Mouse (Mus musculus): Measurements from ENCODE around the gene Kcnq1. TPM values are rescaled to one million over a fixed set of nuclear protein-coding genes. Genes with fewer than 3 reads are reported as not detected.

The Kcnq1 gene
- polyA plus RNA-seq, 1 experiment from 2014 or later = 10.0 TPM

GRCm38 (mm10) chr7:143389860-143390259, 283.7 kb downstream of the Kcnq1 start:
- Histone ChIP-seq H3K4me2 (ENCODE audit: low read depth, low read length) (peak overlapping the region; percentile 20; the same call in 1 of the 2 replicates), H3K4me1 (ENCODE audit: control insufficient read depth, insufficient read depth, low read length) (peaks cover 26% of the 10 kb centered on the region), H3K36me3 (ENCODE audit: control insufficient read depth, insufficient read depth, low read length) (no peaks in the 10 kb centered on the region), H3K4me3 (replicated peaks; ENCODE audit: low read length) (no peak overlapping the region), H3K27me3 (ENCODE audit: control insufficient read depth, insufficient read depth, low read length) (no peaks in the 10 kb centered on the region), H3K9me3 (replicated peaks; ENCODE audit: control insufficient read depth, low read length) (no peaks in the 10 kb centered on the region), H3K9ac (ENCODE audit: low read length) (peak overlapping the region; percentile 50; the same call in 1 of the 2 replicates), H3K27ac (ENCODE audit: low read length) (peak overlapping the region; percentile 92)
- no peak for ATAC-seq (ENCODE audit: insufficient read depth, low FRiP score)
- 49% methylated on average over 2 of the region's 2 CpGs for WGBS

DNA sequence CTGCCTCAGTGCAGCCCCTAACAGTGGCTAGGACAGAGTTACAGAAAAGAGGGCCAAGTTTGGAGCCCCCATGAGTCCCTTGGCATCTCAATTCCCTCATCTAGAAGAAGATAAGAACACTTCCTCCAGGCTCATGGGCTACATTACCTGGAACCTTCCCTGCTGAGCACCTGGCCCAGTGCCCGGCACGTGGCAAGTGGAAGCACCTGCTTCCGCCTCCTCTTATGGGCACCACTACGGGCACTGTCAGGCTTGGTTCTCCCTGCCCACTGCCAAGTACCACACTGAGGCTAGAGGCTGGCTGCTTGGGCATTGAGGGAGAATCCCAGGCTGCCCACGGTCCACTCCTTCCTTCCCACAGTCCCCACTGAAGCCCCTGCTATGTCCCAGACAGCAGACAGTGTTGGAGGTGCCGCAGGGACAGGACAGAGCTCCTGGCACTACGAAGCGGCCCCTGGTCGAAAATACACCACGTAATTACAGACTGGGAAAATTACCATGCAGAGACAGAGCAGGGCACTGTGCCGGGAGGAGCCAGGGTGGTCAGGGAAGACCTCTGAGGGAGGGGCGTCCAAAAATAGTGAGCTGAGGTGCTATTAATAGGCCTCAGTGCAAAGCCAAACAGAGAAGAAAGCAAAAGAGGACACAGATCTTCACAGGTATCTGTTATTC, 284.3 kb downstream of the Kcnq1 start:
- WGBS = 76% methylated on average over 12 of the region's 12 CpGs

GRCm38 (mm10) chr7:143395113-143395563, 289.0 kb downstream of the Kcnq1 start:
- Histone ChIP-seq H3K4me1 (ENCODE audit: control insufficient read depth, insufficient read depth, low read length) (peaks cover 14% of the 10 kb centered on the region), H3K27ac (ENCODE audit: low read length) (peak overlapping the region; percentile 74; the same call in 1 of the 2 replicates), H3K4me3 (replicated peaks; ENCODE audit: low read length) (no peak overlapping the region), H3K27me3 (ENCODE audit: control insufficient read depth, insufficient read depth, low read length) (no peaks in the 10 kb centered on the region), H3K9ac (ENCODE audit: low read length) (no peak overlapping the region), H3K9me3 (replicated peaks; ENCODE audit: control insufficient read depth, low read length) (no peaks in the 10 kb centered on the region), H3K4me2 (ENCODE audit: low read depth, low read length) (no peak overlapping the region), H3K36me3 (ENCODE audit: control insufficient read depth, insufficient read depth, low read length) (no peaks in the 10 kb centered on the region)
- WGBS = 26% methylated on average over 9 of the region's 9 CpGs
- peak; percentile 91 for ATAC-seq (ENCODE audit: insufficient read depth, low FRiP score)

More for the DNA sequence above, 284.3 kb downstream of the Kcnq1 start:
- no peak overlapping the region for H3K4me2 ChIP-seq (ENCODE audit: low read depth, low read length)
- H3K27me3 ChIP-seq (ENCODE audit: control insufficient read depth, insufficient read depth, low read length) = no peaks in the 10 kb centered on the region
- peak overlapping the region; percentile 50; the same call in 1 of the 2 replicates for H3K9ac ChIP-seq (ENCODE audit: low read length)
- H3K36me3 ChIP-seq (ENCODE audit: control insufficient read depth, insufficient read depth, low read length) = no peaks in the 10 kb centered on the region
- H3K4me3 ChIP-seq (replicated peaks; ENCODE audit: low read length) = no peak overlapping the region
- peaks cover 31% of the 10 kb centered on the region for H3K4me1 ChIP-seq (ENCODE audit: control insufficient read depth, insufficient read depth, low read length)
- H3K9me3 ChIP-seq (replicated peaks; ENCODE audit: control insufficient read depth, low read length) = no peaks in the 10 kb centered on the region
- no peak for ATAC-seq (ENCODE audit: insufficient read depth, low FRiP score)
- H3K27ac ChIP-seq (ENCODE audit: low read length) = peak overlapping the region; percentile 92

DNA sequence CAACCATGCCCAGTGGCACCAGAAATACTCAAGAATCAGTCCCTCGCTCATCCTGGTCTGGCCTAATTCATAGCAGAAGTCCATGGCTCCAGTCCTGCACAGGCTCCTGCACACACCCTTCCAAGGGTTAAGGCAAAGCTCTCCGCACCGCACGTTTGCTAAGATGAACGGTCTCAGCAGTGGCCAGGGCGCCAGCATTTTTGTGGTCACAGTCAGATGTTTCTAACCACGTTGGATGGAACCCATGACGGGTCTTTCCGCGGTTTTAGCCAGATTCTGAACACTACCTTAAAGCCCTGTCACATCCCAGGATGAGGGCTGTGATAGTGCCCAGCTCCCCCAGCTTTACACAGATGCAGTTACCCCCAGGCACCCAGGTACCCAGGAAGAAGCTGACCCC, 293.6 kb downstream of the Kcnq1 start:
- no peaks in the 10 kb centered on the region for H3K36me3 ChIP-seq (ENCODE audit: control insufficient read depth, insufficient read depth, low read length)
- no peak overlapping the region for H3K27ac ChIP-seq (ENCODE audit: low read length)
- 75% methylated on average over 10 of the region's 10 CpGs for WGBS
- peaks cover 18% of the 10 kb centered on the region for H3K4me1 ChIP-seq (ENCODE audit: control insufficient read depth, insufficient read depth, low read length)
- no peaks in the 10 kb centered on the region for H3K27me3 ChIP-seq (ENCODE audit: control insufficient read depth, insufficient read depth, low read length)
- no peak overlapping the region for H3K4me3 ChIP-seq (replicated peaks; ENCODE audit: low read length)
- H3K9ac ChIP-seq (ENCODE audit: low read length) = no peak overlapping the region
- H3K9me3 ChIP-seq (replicated peaks; ENCODE audit: control insufficient read depth, low read length) = no peaks in the 10 kb centered on the region
- H3K4me2 ChIP-seq (ENCODE audit: low read depth, low read length) = no peak overlapping the region
- ATAC-seq (ENCODE audit: insufficient read depth, low FRiP score) = no peak

GRCm38 (mm10) chr7:143400599-143400998, 294.4 kb downstream of the Kcnq1 start:
- H3K9ac ChIP-seq (ENCODE audit: low read length) = no peak overlapping the region
- H3K27me3 ChIP-seq (ENCODE audit: control insufficient read depth, insufficient read depth, low read length) = no peaks in the 10 kb centered on the region
- H3K4me2 ChIP-seq (ENCODE audit: low read depth, low read length) = no peak overlapping the region
- H3K36me3 ChIP-seq (ENCODE audit: control insufficient read depth, insufficient read depth, low read length) = no peaks in the 10 kb centered on the region
- H3K9me3 ChIP-seq (replicated peaks; ENCODE audit: control insufficient read depth, low read length) = no peaks in the 10 kb centered on the region
- peak; percentile 78; the same call in 1 of the 2 replicates for ATAC-seq (ENCODE audit: insufficient read depth, low FRiP score)
- WGBS = 55% methylated on average over 6 of the region's 6 CpGs
- H3K4me3 ChIP-seq (replicated peaks; ENCODE audit: low read length) = no peak overlapping the region
- peak overlapping the region; percentile 3; the same call in 1 of the 2 replicates for H3K27ac ChIP-seq (ENCODE audit: low read length)
- H3K4me1 ChIP-seq (ENCODE audit: control insufficient read depth, insufficient read depth, low read length) = peaks cover 10% of the 10 kb centered on the region

DNA sequence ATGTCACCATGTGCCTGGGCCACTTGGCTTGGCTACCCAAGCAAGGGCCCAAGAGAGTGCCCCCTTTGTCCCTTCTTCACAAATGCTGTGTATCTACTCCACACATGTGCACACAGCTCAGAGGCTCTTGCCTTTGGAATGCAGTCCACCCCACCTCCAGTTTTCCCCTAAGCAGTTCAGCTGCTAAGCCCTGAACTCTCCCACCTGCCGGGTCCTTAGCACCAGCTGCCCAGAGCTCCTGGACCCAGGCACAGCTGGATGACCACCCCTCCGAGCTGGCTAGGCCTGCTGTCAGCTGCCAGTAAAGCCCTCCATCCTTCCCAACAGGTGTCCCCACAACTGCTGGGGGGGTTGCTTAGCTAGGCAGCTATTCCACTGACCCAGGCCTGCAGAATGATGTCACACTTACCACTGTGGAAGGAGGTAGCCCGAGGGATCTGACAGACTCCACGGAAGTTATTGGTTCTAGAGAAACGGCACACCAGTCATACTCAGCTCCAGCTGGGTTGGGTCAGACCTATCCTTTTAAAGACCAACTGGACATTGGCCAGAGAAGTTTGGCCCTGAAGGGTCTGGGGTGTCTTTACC, 295.4 kb downstream of the Kcnq1 start:
- H3K4me1 ChIP-seq (ENCODE audit: control insufficient read depth, insufficient read depth, low read length) = peaks cover 8% of the 10 kb centered on the region; the same call in 1 of the 2 replicates
- no peaks in the 10 kb centered on the region for H3K27me3 ChIP-seq (ENCODE audit: control insufficient read depth, insufficient read depth, low read length)
- 56% methylated on average over 5 of the region's 5 CpGs for WGBS
- no peaks in the 10 kb centered on the region for H3K9me3 ChIP-seq (replicated peaks; ENCODE audit: control insufficient read depth, low read length)
- no peak overlapping the region for H3K4me3 ChIP-seq (replicated peaks; ENCODE audit: low read length)
- H3K9ac ChIP-seq (ENCODE audit: low read length) = no peak overlapping the region
- no peaks in the 10 kb centered on the region for H3K36me3 ChIP-seq (ENCODE audit: control insufficient read depth, insufficient read depth, low read length)
- H3K27ac ChIP-seq (ENCODE audit: low read length) = no peak overlapping the region
- 0 out of 2 replicates have a peak, but pooled peaks have one; percentile 22 for ATAC-seq (ENCODE audit: insufficient read depth, low FRiP score)
- no peak overlapping the region for H3K4me2 ChIP-seq (ENCODE audit: low read depth, low read length)

- 82% methylated on average over 6 of the region's 6 CpGs for WGBS
- no peak for ATAC-seq (ENCODE audit: insufficient read depth, low FRiP score)
- peaks cover 21% of the 10 kb centered on the region for H3K4me1 ChIP-seq (ENCODE audit: control insufficient read depth, insufficient read depth, low read length)
- H3K9me3 ChIP-seq (replicated peaks; ENCODE audit: control insufficient read depth, low read length) = no peaks in the 10 kb centered on the region
- no peak overlapping the region for H3K9ac ChIP-seq (ENCODE audit: low read length)
- H3K27ac ChIP-seq (ENCODE audit: low read length) = no peak overlapping the region
- no peak overlapping the region for H3K4me2 ChIP-seq (ENCODE audit: low read depth, low read length)
- no peak overlapping the region for H3K4me3 ChIP-seq (replicated peaks; ENCODE audit: low read length)
- H3K36me3 ChIP-seq (ENCODE audit: control insufficient read depth, insufficient read depth, low read length) = no peaks in the 10 kb centered on the region
- H3K27me3 ChIP-seq (ENCODE audit: control insufficient read depth, insufficient read depth, low read length) = no peaks in the 10 kb centered on the region
Observed at GRCm38 (mm10) chr7:143404296-143404695, 298.1 kb downstream of the Kcnq1 start.

- ATAC-seq (ENCODE audit: insufficient read depth, low FRiP score) = peak; percentile 59; the same call in 1 of the 2 replicates
- H3K4me3 ChIP-seq (replicated peaks; ENCODE audit: low read length) = no peak overlapping the region
- peaks cover 14% of the 10 kb centered on the region for H3K4me1 ChIP-seq (ENCODE audit: control insufficient read depth, insufficient read depth, low read length)
- peak overlapping the region; percentile 80 for H3K27ac ChIP-seq (ENCODE audit: low read length)
- H3K27me3 ChIP-seq (ENCODE audit: control insufficient read depth, insufficient read depth, low read length) = no peaks in the 10 kb centered on the region
- no peaks in the 10 kb centered on the region for H3K36me3 ChIP-seq (ENCODE audit: control insufficient read depth, insufficient read depth, low read length)
- H3K4me2 ChIP-seq (ENCODE audit: low read depth, low read length) = peak overlapping the region; percentile 0; the same call in 1 of the 2 replicates
- 28% methylated on average over 9 of the region's 9 CpGs for WGBS
- 0 out of 2 replicates have a peak overlapping the region, but pooled peaks have one; percentile 22 for H3K9ac ChIP-seq (ENCODE audit: low read length)
- H3K9me3 ChIP-seq (replicated peaks; ENCODE audit: control insufficient read depth, low read length) = no peaks in the 10 kb centered on the region
Observed at GRCm38 (mm10) chr7:143407931-143408501, 301.9 kb downstream of the Kcnq1 start.

DNA sequence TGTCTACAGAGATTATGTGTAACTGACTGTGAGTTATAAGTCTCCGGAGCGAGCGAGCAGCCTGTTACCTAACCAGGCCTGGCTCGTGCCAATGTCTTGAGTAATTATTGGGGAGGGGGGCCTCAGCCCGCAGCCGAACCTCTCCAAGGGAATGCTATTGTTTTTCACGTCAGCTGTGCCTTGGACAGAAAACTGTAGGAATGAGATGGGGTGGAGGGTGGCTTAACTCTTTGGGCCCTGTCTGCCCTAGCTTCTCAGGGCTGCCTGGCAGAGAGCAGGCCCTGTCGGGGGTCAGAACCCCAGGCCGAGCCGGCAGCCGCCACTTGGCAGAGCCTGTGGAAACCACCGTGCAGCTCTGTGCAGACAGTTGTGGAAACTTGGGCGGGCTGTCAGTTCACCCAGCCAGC, 302.5 kb downstream of the Kcnq1 start:
- Histone ChIP-seq H3K4me2 (ENCODE audit: low read depth, low read length) (peak overlapping the region; percentile 0; the same call in 1 of the 2 replicates), H3K4me3 (replicated peaks; ENCODE audit: low read length) (no peak overlapping the region), H3K9ac (ENCODE audit: low read length) (0 out of 2 replicates have a peak overlapping the region, but pooled peaks have one; percentile 7), H3K4me1 (ENCODE audit: control insufficient read depth, insufficient read depth, low read length) (peaks cover 14% of the 10 kb centered on the region), H3K27ac (ENCODE audit: low read length) (peak overlapping the region; percentile 80), H3K27me3 (ENCODE audit: control insufficient read depth, insufficient read depth, low read length) (no peaks in the 10 kb centered on the region), H3K36me3 (ENCODE audit: control insufficient read depth, insufficient read depth, low read length) (no peaks in the 10 kb centered on the region), H3K9me3 (replicated peaks; ENCODE audit: control insufficient read depth, low read length) (no peaks in the 10 kb centered on the region)
- ATAC-seq (ENCODE audit: insufficient read depth, low FRiP score) = peak; percentile 68; the same call in 1 of the 2 replicates
- WGBS = 31% methylated on average over 13 of the region's 13 CpGs
